14 mouse cellular contexts compared by ENCODE assay signal in the genomic region with DNA sequence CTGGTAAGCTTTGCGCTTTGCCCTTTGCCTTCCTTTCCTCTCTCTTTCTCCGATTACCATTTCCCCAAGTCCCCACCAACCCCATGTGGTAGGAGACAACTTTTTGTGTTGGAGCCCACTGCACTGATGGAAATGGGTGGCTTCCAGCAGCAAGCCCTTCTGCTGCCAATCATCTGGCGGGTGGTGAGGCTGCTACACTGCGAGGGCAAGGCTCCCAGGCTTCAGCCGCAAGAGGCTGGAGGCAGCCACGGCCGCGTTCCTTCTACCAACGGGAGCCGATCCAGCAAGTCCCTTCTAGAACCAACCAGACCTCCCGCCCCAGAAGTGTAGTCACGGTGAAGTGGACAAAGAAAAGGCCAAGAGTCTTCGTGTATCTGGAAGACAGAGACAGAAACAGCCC.
"Had no signal": no experiment of that assay in that cellular context is flagged by ENCODE, and none has a peak within 500 bp of the region (broad histone marks: within the 10 kb centered on the region; RNA-seq: fewer than 3 reads in every experiment).

No protein-coding gene starts in this region.

- H3K4me1 ChIP-seq: limb, embryonic 12.5 days had no signal

- H3K36me3 ChIP-seq: limb, embryonic 12.5 days; midbrain, embryonic 12.5 days; neural tube, embryonic 12.5 days had no signal

- H3K4me3 ChIP-seq: limb, embryonic 12.5 days; midbrain, embryonic 12.5 days; neural tube, embryonic 12.5 days had no signal

- H3K27ac ChIP-seq: kidney, postnatal 0 days; limb, embryonic 12.5 days; liver, embryonic 14.5 days; midbrain, embryonic 12.5 days; neural tube, embryonic 12.5 days had no signal

- DNase-seq: kidney, adult 9 months; kidney, postnatal 36 days; layer of hippocampus, adult 9-11 months; layer of hippocampus, postnatal 36 days; lung, adult 18-20 months; retina, postnatal 1 day; right cerebral cortex, postnatal 4 days; spleen, adult 18-20 months; thymus, postnatal 36 days had no signal
